Mouse (Mus musculus): Measurements from ENCODE around the gene Gm9837.

The Gm9837 gene

DNA sequence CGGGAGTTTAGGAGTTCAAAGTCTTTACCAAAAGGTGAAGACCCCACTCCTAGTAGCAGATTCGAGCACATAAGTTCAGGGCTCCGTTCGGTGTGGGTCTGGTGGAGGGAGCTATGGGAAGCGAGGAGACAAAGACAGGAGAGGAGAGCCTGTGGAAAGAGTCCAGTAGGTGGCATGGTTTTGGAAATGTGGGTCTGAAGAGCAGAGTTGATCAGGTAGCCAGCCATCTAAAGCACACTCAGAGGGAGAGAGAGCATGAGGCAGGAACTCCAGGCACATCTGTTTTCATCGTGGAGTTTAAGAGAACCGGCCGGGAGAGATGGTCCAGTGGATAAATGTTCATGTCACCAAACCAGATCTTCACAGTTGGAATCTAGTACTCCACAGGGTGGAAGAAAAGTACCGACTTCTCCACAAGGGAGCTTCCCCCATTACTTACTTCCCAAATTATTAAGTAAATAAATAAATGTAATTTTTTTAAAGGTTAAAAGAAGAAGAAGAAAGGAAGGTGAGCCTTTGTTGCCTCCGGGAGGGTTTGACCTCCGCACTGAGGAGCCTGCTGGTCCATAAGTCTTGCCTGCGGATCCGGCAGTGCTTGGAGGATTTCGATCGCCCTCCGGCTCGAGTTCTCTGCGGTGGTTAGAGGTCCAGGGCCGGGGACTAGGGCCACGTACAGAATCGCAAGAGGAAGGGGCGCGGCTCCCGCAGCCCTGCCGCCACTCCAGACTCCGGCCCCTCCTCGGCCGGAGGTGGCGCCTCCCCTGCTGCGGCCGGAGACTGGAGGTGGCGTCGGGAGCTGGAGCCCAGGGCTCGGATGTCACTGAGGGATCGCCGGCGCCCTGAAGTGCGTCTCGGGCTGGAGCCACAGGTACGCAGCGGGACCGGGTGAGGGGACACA lies 13.6 kb downstream of the Gm9837 start, which contains the start of the genes Gm10447 and Shroom1:
Gm10447 (minus strand) TSS at position 637 of the 898 bp plus-strand sequence.
Shroom1 (plus strand) TSS at position 732 of the 898 bp plus-strand sequence.
- WGBS, result 6% methylated on average over 42 of the region's 42 CpGs

DNA sequence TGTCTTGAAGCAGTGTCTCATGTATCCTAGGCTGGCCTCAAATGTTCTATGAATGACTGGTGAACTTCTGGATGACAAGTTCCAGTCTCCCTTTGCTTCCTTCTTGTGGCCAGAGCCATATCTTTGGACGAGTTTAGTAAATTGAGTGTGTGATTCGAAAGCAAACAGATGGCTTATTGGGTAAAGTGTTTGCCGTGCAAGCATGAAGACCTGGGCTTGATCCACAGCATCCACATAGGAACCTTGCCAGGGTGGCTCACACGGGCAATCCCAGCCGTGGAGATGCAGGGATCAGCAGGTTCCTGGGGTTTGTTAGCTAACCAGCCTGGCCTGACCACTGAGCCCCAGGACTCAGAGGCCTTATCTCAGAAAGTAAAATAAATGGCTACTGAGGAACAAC lies 17.2 kb downstream of the Gm9837 start:
- WGBS, result 87% methylated on average over 5 of the region's 5 CpGs

DNA sequence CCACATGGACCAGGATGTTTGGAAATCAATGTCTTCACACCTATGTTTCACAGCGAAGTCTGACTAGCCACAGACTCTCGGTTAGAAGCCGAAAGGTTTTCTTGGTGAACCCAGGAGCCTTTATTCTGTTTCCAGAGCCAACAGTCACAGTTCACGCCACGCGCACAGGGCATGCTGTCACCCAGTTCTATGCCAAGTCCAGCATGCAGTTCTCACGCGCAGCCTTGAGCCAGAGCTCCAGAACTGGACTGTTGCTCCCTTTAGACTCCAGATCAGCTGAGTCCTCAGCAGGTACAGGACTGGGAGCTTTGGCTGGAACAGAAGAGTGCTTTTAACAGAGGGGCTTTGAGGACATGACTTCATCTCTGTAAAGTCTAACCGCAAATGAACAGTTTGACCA lies 17.9 kb downstream of the Gm9837 start:
- 98% methylated on average over 9 of the region's 9 CpGs for WGBS

DNA sequence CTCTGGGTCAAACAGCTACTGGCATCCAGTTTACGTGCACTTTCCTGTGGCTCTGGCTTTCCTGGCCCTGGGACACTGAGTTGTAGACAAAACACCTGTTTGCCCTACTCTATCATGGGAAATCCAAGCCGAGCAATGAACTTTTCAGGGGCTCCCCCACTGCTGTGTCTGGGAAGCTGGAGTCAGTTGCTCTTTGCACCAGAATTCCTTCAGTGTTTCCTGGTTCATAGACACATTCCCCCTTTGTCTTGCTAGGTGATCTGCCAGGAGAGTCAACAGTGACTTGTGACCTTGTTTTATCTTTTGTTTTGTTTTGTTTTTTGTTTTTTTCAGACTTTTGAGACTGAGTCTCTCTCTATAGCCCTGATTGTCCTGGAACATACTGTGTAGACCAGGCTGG lies 18.9 kb downstream of the Gm9837 start:
- 81% methylated on average over 2 of the region's 2 CpGs for WGBS

DNA sequence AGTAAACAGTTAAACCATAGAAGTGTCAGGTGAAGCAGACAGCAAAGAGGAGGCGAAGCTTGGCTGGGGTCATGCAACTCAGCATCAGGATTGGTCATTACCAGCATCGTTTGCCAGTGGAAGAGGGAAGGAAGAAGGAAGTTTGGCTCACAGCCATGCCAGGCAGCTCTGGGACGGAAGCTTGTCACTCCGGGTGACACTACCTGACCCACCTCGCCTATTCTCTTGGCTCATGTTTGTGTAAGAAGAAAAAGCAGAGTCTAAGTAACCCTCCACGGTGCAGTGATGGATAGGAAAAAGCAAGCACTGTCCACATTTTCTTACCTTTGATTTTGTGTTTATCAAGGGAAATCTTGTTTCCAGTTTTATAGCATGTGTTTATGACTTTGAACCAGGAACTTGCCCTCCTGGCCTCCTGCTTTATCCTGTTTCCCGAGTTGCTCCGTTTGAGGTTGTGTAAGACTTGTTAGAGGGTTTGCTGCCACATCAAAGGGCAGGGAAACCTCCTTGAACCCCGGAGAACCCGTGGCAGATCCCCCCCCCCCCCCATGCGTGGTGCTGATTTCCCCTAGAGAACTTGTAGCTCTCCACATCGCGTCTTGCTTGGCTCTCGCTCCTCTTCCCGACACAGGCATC lies 20.1 kb downstream of the Gm9837 start:
- WGBS, result 62% methylated on average over 15 of the region's 15 CpGs

DNA sequence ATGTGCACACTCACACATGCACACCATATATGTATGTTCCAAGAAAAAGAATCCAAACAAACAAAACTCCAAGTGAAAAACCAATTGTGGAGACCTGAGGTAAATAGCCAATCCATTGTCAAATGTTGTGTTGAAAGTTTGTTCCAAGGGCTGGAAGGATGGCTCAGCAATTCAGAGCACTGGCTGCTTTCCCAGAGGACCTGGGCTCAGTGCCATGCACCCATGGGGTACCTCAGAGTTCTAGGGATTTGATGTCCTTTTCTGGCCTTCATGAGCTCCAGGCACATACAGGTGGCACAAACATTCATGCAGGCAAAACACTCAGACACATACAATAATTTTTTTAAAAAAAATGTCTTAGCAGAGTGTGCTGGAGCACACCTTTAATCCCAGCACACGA lies 21.8 kb downstream of the Gm9837 start:
- 74% methylated on average over 1 of the region's 1 CpGs for WGBS

DNA sequence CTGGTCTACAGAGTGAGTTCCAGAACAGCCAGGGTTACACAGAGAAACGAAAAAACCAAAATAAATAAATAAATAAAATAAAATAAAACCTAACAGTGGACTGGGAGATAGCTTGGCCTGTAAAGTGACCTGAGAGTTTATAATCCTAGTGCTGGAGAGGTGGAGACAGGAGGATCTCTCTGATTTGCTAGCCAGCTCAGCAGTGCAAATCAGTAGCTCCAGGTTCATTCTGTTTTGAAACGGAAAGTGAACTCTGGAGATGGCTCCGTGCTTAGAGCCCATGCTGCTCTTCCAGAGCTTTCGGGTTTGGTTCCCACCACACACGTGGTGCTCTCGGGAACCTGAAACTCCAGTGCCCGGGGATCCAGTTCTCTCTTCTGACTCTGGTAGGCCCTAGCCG lies 22.3 kb downstream of the Gm9837 start:
- WGBS, result 91% methylated on average over 8 of the region's 8 CpGs

DNA sequence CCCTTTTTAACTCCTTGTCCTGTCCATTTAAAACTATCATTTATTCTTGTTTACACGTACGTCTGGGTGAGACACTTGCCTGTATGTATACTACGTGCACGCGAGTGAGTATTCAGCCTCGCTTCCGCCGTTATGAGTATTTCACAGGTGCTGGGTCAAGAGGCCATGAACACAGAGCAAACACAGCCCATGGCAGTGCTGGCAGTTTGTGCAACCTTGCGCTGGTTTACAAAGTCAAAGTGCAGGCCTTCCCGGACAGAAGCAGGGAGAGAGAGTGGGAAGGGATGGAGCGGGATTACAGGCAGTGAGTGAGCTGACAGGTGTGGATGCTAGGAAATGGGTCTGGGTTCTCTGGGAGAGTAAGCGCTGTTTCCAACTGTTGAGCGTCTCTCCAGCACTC lies 24.1 kb downstream of the Gm9837 start:
- 93% methylated on average over 13 of the region's 13 CpGs for WGBS

DNA sequence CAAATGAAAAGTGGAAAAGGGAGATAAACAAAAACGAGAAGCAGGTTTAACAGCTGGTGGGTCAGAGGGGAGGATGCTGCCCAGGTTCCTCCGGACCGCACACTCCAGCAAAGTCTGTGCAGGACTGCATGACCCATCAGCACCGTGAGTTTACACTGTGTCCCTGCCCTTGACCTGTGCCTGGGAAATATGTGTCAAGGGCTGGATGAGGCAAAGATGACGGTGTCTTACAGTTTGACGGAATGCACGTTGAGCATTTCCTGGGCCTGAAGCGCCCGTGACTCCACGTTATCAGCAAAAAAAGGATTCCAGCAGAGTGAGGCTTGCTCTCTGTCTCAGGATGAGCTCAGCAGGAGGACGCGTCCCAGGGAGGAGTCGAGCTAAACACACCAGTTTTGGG lies 24.7 kb downstream of the Gm9837 start:
- 78% methylated on average over 13 of the region's 13 CpGs for WGBS

DNA sequence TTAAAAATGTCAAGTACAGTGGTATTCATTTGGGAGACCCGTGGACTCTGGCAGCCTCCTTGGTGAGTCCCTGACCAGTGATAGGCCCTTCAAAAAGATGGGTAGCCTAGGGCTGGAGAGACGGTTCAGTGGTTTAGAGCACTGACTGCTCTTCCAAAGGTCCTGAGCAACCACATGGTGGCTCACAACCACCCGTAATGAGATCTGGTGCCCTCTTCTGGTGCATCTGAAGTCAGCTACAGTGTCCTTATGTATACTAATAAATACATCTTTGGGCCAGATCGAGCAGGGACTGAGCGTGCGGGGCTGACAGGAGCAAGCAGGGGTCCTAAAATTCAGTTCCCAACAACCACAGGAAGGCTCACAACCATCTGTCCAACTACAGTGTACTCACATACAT lies 26.4 kb downstream of the Gm9837 start:
- WGBS, result 35% methylated on average over 6 of the region's 6 CpGs

DNA sequence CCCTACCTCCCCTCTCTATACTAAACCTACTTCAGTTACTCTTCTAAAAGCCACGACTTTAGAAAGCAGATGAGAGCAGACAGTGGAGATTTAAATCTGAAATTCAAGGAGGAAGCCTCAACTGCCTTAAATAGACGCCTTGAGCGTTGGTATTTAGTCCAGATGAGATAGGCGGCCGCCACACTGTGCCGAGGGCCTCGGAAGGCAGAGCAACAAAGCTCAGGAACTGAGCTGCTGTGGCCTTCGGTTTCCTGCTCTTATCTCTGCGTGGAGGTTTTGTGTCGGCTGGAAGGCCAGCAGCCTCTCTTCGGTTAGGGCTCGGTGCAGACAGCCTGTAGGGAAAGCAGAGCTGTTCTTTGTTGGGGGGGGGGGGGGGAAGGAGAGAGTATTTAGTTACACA lies 28.4 kb downstream of the Gm9837 start:
- 42% methylated on average over 12 of the region's 12 CpGs for WGBS

DNA sequence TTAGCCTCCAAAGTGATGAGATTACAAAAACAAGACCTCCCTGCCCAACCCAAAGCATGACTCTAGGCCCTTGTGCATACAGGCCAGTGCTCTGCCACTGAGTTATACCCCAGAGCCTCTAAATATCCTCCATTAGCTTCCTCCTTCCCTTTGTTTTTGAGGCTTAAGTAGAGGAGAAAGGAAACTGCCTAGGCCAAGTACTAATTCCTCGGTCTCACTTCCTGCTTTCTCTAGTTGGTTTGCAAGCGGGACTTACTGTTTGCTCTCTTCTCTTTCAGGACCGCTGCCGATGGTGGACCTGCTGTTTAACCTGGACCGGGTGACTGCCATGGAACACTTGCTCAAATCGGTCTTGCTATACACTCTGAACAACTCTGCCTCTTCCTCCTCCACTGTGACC lies 33.9 kb downstream of the Gm9837 start:
- 89% methylated on average over 6 of the region's 6 CpGs for WGBS

DNA sequence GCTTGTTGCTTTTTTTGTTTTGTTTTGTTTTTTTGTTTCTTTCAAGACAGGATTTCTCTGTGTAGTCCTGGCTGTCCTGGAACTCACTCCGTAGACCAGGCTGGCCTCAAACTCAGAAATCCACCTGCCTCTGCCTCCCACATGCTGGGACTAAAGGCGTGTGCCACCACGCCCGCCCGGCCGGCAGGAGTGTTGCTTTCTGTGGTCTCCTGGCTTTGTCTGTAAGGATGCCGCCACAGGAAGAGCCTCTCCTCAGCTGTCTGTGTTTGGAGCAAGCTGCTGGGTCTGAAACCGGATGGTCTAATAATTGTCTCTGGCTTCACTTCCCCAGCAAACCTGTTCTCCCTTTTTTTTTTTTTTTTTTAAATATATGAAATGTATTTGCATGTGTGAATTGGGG lies 34.8 kb downstream of the Gm9837 start:
- 77% methylated on average over 8 of the region's 8 CpGs for WGBS

DNA sequence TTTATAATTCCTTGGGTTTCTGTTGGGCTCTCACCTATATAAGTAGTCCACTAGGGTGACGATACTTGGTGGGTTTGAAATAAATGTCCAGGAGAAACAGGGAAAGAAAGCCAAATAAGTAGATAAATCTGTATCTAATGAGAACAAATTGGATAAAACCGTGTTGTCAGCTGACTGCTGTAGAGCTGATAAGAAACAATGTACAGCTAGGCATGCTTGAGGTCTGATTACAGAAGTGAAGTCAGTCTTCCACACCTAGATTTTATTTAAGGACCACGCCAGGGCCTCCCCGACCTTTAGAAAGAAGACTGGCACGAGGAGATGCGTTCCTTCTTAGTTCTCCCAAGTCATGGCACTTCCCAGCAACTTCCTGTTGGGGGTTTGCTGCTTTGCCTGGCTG lies 37.2 kb downstream of the Gm9837 start:
- WGBS, result 72% methylated on average over 6 of the region's 6 CpGs

DNA sequence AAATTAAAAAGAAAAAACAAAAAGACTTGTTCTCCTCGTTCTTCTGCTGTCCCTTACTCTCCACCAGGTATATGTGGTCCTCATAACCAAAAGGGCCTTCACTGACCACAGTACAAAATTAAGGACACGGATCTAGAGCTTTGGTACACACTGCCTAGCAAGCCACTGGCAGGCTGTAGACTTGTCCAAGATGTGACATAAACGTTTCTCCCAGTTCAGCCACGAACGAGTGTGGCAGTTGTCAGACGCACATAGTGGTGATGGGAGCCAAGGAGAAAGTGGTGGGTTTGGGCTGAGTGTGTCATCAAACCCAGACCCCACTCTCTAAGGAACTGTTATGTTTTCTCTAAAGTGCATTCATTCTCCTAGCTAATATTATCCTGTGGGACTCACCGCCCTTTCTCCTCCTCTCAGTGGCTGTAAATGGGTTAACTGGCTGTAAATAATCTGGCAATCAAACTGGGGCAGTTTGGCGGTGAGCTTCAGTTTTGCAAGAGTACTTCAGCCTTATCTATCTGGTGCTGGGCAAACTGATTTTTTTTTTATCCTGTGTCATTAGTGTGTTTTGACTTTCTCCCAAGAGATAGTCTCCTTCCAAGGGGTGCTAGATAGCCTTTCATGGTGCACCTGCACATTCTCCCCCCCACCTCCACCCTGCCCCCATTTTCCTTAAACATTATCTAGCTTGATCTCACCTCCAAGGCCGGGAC lies 38.8 kb downstream of the Gm9837 start:
- 10% methylated on average over 9 of the region's 9 CpGs for WGBS

DNA sequence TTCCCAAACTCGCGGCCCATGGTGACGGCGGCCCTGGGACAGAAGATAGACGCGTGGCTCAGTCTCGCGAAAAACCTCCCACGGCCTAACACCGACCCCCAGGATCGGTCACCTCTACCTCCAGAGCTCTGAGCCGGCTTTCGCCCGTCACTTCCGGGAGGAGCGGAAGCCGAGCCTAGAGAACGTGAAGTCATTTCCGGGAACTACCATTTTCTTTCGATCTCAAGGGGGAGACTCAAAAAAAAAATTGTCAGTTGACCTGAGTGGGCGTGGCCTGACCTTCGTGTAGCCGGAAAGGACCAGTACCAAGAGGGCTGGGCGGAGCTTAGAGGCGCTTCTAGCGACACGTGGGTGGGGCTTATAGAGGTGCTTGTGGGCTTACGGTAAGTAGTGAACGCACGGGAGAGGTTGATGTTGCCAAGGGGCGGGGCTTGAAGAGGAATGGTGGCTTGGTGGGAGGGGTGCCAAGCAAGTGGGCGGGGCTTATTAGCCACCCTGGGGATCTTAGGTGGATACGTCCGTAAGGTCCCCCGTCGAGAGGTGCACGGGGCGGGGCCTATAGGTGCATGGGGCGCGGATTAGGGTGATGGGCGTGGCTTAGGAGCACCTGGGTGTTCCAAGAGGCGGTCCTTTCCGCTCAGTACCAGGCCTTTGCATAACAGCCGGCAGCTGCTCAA lies 39.5 kb downstream of the Gm9837 start, which contains the start of the genes Uqcrq and Gdf9:
Uqcrq (minus strand) TSS at position 162 of the 677 bp plus-strand sequence.
Gdf9 (plus strand) TSS at position 354 of the 677 bp plus-strand sequence.
- under 1% methylated on average over 44 of the region's 44 CpGs for WGBS

DNA sequence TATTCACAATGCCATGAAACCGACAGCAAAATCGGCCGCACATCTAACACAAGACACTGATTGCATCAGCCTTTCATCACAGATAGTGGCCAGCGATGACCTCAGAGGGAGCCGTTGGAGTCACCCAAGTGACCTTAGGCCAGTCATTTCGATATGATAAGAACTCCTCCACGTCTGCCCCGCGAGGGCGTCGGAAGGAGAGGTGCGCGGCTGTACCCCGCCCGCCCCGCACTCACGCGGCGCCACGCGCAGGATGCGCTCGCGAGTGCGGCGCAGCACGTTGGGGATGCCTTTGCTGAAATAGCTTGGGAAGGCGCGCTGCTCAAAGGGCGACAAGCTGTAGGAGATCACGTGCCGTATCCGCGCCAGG lies 40.0 kb downstream of the Gm9837 start:
- WGBS, result under 1% methylated on average over 34 of the region's 34 CpGs

DNA sequence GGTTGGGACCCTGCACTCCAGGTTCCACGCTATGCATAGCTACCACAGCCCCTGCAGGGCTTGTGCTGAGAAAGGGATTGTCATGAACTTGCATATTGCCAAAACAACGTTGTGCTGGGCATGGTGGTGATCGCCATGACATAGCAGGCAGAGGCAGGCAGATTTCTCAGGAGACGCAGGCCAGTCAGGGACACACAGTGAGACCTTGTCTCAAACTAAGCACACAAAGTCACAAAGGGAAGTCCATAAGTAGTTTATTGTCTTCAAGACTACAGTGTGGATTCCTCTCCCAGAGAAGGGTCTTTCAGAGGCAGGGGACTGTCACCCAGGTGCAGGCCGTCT lies 41.6 kb downstream of the Gm9837 start:
- WGBS, result 93% methylated on average over 5 of the region's 5 CpGs

DNA sequence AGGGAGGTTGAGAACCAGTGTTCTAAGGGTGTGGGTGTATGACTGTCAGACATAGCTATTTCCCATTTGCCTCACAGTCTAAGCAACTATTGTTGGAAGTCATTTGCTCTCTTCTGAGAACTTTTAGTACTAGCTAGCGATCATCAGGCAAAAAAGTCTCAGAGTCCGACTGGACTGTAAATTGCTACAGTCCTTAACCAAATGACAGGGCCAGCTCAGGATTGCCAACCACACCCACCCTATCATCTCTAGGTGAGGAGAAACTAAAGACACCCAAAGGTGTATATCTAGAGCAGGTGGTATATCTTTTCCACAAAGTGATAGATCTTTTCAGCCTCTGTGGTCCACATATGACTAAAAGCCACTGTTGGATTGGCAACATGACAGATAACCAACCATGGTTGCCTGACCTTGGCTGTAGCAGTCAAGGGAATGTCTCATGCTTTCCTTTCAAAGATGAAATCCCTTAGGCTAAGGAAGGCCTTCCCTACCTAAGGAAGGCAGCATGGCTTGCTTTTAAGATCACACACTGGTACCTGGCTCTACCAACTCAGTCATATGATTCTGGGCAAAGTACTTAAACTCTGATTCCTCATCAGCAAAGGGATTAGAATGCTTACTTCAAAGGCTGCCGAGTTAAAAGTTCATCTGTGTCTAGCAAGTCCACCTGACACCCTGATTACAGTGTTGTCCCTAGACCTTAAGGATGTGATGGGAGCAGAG lies 42.1 kb downstream of the Gm9837 start:
- WGBS, result 83% methylated on average over 3 of the region's 3 CpGs

DNA sequence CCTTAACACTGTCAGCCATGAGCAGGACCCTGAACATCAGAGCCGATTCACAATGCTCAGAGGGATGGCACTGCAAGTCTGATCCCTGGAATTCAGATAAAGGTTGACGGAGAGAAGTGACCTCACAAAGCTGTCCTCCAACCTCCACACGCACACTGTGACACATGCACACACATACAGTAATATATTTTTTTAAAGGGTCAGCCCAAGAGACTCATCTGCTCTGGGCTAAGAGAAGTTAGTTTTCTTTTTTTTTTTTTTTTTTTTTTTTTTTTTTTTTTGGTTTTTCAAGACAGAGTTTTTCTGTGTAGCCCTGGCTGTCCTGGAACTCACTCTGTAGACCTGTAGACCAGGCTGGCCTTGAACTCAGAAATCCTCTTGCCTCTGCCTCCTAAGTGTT lies 43.4 kb downstream of the Gm9837 start:
- WGBS, result 77% methylated on average over 3 of the region's 3 CpGs

DNA sequence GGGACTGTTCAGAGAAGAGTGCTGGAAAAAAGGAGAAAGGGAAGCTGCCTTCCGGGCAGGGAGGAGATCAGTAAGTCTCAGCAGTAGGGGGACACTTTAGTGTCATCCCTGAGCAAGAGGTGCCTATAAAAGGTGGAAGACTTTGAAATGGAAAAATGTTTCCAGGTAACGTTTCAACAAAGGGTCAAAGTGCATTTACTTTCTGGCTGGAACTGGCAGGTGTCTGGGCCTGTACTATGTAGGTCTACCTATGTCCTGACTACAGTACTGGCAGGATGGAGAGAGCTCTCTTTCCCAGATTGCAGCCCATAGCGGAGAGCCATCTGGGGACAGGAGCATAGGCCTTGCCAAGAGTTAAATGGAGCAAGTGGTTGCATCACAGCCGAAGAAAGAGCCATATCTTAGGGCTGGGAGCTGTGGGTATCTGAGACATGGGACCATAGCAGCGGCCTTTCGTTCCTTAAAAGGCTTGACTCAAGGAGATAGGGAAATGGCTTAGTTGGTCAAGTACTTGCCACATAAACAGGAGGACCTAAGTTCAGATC lies 44.5 kb downstream of the Gm9837 start:
- WGBS, result 54% methylated on average over 6 of the region's 6 CpGs
